Mouse (Mus musculus) thymus, adult 2 months (tissue): ENCODE data around the gene Lyplal1. TPM values are rescaled to one million over a fixed set of nuclear protein-coding genes. Genes with fewer than 3 reads are reported as not detected.

Source experiments
- DNase-seq: peaks from one replicate; pipeline ENCODE4 v3.0.0; 2021
- H3K27ac ChIP-seq: fragments of 200-500 bp; 2 replicates; pipeline ENCODE4 v1.5.1; 2012; ENCODE audit warnings: low read length, control low read depth; ENCODE audit not compliant: control insufficient read depth, insufficient read depth
- H3K27me3 ChIP-seq: fragments of 200-500 bp; 2 replicates; pipeline ENCODE4 v1.6.1; 2012; ENCODE audit warnings: mild to moderate bottlenecking, low read length, moderate library complexity, mixed read lengths; ENCODE audit not compliant: control insufficient read depth, insufficient read depth
- H3K36me3 ChIP-seq: fragments of 200-500 bp; 2 replicates; pipeline ENCODE4 v1.6.1; 2012; ENCODE audit warnings: mild to moderate bottlenecking, low read length, moderate library complexity; ENCODE audit not compliant: control insufficient read depth, insufficient read depth
- H3K4me1 ChIP-seq: fragments of 200-500 bp; replicated peaks from 2 replicates; pipeline ENCODE4 v1.6.1; 2012; ENCODE audit warnings: low read length; ENCODE audit not compliant: control insufficient read depth, insufficient read depth
- H3K4me3 ChIP-seq: fragments of 200-500 bp; 2 replicates; pipeline ENCODE4 v1.5.1; 2012; ENCODE audit warnings: mild to moderate bottlenecking, low read length, control low read depth, moderate library complexity; ENCODE audit not compliant: control insufficient read depth, insufficient read depth
- CTCF ChIP-seq: fragments of 200-500 bp; IDR thresholded peaks from 2 replicates; pipeline ENCODE4 v1.5.1; 2012; ENCODE audit warnings: mild to moderate bottlenecking, control low read depth, low read length, moderate library complexity, borderline replicate concordance; ENCODE audit not compliant: control insufficient read depth, poor library complexity, insufficient read depth; ENCODE audit errors: extremely low read depth
- POLR2A ChIP-seq: fragments of 200-500 bp; IDR thresholded peaks from 2 replicates; pipeline ENCODE4 v1.6.1; 2012; ENCODE audit warnings: mild to moderate bottlenecking, low read length, control low read depth, moderate library complexity; ENCODE audit not compliant: control insufficient read depth, poor library complexity, insufficient read depth; ENCODE audit errors: extremely low read depth
- WGBS: fragments of 180-500 bp; shearing (Covaris S2); methylation state at CpG from one replicate; pipeline ENCODE4 v1.1.7; 2018; 5-methylcytosine and 5-hydroxymethylcytosine counted together
- polyA plus RNA-seq: library from polyadenylated mRNA; depleted of rRNA; stranded (reverse); fragments of >200 nt; gene quantifications from 2 replicates; pipeline ENCODE4 v1.2.3, GENCODE M21; 2012

Gene Lyplal1
- polyA plus RNA-seq, 1 experiment: 4.0 TPM

GRCm38 (mm10) chr1:186116086-186116600, 967 bp downstream of the Lyplal1 start:
- 84% methylated on average over 7 of the region's 7 CpGs for WGBS
- DNase-seq: no peak
- TF ChIP-seq CTCF: no peak
- TF ChIP-seq POLR2A: no peak
- Histone ChIP-seq H3K27ac (no peak overlapping the region), H3K27me3 (no peaks in the 10 kb centered on the region), H3K36me3 (no peaks in the 10 kb centered on the region), H3K4me1 (no peaks in the 10 kb centered on the region; the same call in 1 of the 2 replicates), H3K4me3 (no peak overlapping the region)

GRCm38 (mm10) chr1:186102313-186102712, 14.8 kb downstream of the Lyplal1 start:
- WGBS: 92% methylated on average over 8 of the region's 8 CpGs
- Histone ChIP-seq H3K4me1 (no peaks in the 10 kb centered on the region), H3K36me3 (no peaks in the 10 kb centered on the region), H3K27ac (no peak overlapping the region), H3K27me3 (no peaks in the 10 kb centered on the region), H3K4me3 (no peak overlapping the region)
- no peak for TF ChIP-seq CTCF
- no peak for DNase-seq

- H3K27me3 ChIP-seq: no peaks in the 10 kb centered on the region
- H3K4me3 ChIP-seq: no peak overlapping the region
- no peaks in the 10 kb centered on the region for H3K4me1 ChIP-seq
- TF ChIP-seq POLR2A (no peak), CTCF (no peak)
- DNase-seq: no peak
- H3K36me3 ChIP-seq: no peaks in the 10 kb centered on the region
- no peak overlapping the region for H3K27ac ChIP-seq
- 93% methylated on average over 2 of the region's 2 CpGs for WGBS
Observed at GRCm38 (mm10) chr1:186066266-186066897, 50.7 kb downstream of the Lyplal1 start.

- no peak for TF ChIP-seq CTCF
- TF ChIP-seq POLR2A: no peak
- H3K36me3 ChIP-seq: no peaks in the 10 kb centered on the region
- no peak for DNase-seq
- no peaks in the 10 kb centered on the region for H3K27me3 ChIP-seq
- 96% methylated on average over 2 of the region's 2 CpGs for WGBS
- no peak overlapping the region for H3K4me3 ChIP-seq
- H3K4me1 ChIP-seq: no peaks in the 10 kb centered on the region
- H3K27ac ChIP-seq: no peak overlapping the region
Observed at GRCm38 (mm10) chr1:186060041-186060440, 57.1 kb downstream of the Lyplal1 start.

GRCm38 (mm10) chr1:186054227-186054626, 62.9 kb downstream of the Lyplal1 start:
- Histone ChIP-seq H3K27ac (no peak overlapping the region), H3K4me1 (no peaks in the 10 kb centered on the region), H3K27me3 (no peaks in the 10 kb centered on the region), H3K4me3 (no peak overlapping the region), H3K36me3 (no peaks in the 10 kb centered on the region)
- no peak for DNase-seq
- WGBS: 90% methylated on average over 7 of the region's 7 CpGs
- TF ChIP-seq CTCF: no peak
- no peak for TF ChIP-seq POLR2A

GRCm38 (mm10) chr1:186053280-186054043, 63.6 kb downstream of the Lyplal1 start:
- no peaks in the 10 kb centered on the region for H3K27me3 ChIP-seq
- no peaks in the 10 kb centered on the region for H3K36me3 ChIP-seq
- 94% methylated on average over 12 of the region's 12 CpGs for WGBS
- no peak overlapping the region for H3K27ac ChIP-seq
- no peak for TF ChIP-seq POLR2A
- TF ChIP-seq CTCF: no peak
- no peak overlapping the region for H3K4me3 ChIP-seq
- no peaks in the 10 kb centered on the region for H3K4me1 ChIP-seq
- no peak for DNase-seq
